Mouse (Mus musculus): ENCODE measurements around the gene Vps45.

- TF ChIP-seq GATA1 (IDR thresholded peaks at IDR 0.05; ENCODE audit: low read length) (no peak), TAL1 (IDR thresholded peaks at IDR 0.05; ENCODE audit: low read length) (no peak)
These were observed 45.5 kb downstream of the Vps45 start for GRCm38 (mm10) chr3:96012805-96013204.
